Mouse (Mus musculus): ENCODE data around the gene Zdhhc18.
A peak's percentile ranks its signal among the peaks of the same experiment; 100 is the strongest.

The Zdhhc18 gene

DNA sequence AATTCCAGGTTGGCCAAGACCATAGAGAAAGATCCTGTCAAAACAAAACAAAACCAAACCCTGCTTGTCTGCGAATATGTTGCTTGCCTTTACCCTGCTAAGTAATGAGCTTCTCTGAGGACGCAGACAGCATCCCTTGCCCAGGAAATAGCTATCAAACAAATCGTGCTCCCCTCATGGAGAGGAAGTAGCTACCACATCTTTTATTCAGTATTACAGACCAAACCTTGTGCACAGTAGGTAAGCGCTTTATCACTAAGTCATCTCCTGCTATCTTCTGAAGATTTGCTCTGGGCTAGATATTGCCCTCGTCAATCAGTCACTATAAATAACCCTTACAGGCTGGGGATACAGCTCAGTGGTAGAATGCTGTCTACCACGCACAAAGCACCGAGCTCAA is 20.8 kb downstream of the Zdhhc18 start:
- DNase-seq = no peak

GRCm38 (mm10) chr4:133628517-133628916 is 21.4 kb downstream of the Zdhhc18 start:
- no peak for DNase-seq

DNA sequence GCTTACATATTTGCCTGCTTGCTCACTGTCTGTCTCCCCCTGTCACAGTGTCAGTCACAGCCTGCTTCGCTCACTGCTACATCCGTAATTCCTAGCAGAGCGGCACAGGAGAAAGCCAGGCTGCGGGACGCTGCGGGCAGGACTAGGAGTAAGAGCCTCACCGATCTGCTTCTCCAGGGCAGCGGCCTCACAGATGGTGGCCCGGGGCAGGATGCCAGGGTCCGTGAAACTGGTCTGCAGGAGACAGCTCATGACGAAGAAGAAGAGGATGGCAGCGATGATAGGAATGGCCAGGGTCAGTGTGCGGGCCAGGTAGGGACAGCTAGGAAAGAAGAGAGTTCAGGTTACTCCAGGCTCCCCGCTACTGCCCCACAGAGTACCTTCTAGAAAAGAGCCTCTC is 22.9 kb downstream of the Zdhhc18 start:
- no peak for DNase-seq

GRCm38 (mm10) chr4:133626621-133627020 is 23.3 kb downstream of the Zdhhc18 start:
- no peak for DNase-seq

- no peak for DNase-seq
Observed at GRCm38 (mm10) chr4:133626221-133626620, 23.7 kb downstream of the Zdhhc18 start.

GRCm38 (mm10) chr4:133625621-133626071 is 24.3 kb downstream of the Zdhhc18 start:
- DNase-seq = peak; percentile 39

DNA sequence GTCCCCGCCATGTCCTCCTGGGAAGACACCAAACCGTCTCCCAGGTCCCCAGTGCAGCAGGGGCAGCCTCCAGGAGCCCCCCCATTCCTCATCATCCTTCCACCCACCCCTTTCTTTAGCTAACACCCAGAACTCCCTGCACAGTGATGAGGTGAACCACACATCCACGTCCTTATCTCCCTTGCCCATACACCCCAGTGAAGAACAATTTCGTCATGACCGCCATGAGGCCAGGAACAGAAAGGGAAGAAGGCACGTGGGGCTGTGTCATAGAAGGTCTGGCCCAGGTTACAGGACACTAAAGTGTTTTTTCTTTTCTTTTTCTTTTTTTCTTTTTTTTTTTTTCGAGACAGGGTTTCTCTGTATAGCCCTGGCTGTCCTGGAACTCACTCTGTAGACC is 25.1 kb downstream of the Zdhhc18 start:
- peak; percentile 49 for DNase-seq

DNA sequence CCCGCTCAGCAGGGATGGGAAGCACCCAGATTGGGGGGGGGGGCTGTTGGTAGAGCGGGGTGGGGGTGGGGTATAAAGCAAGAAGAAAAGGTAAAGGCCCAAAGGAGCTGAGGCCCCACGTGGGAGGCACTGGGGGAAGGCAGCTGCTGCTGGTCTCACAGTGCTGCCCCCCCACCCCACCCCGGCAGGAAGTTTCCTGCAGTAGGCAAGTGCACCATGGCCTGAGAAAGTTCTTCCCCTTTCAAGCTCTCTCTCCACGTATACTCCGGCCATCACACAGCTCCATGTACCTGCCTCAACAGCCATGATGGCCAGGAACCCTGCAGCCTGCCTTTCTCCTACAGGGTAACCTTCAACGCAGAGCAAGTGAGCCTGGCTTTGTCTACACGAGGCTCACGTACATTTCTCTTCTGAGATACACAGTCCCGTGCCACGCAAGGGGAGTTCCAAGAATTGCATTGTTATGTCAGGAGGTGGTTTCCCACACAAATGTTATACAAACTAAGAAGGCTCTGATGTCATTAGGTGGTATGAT is 27.7 kb downstream of the Zdhhc18 start:
- no peak for DNase-seq

- DNase-seq = no peak
Observed at GRCm38 (mm10) chr4:133620668-133621067, 29.3 kb downstream of the Zdhhc18 start.

- DNase-seq = no peak
Observed at GRCm38 (mm10) chr4:133619473-133620136, 30.3 kb downstream of the Zdhhc18 start.

GRCm38 (mm10) chr4:133617936-133618335 is 32.0 kb downstream of the Zdhhc18 start:
- DNase-seq = no peak

DNA sequence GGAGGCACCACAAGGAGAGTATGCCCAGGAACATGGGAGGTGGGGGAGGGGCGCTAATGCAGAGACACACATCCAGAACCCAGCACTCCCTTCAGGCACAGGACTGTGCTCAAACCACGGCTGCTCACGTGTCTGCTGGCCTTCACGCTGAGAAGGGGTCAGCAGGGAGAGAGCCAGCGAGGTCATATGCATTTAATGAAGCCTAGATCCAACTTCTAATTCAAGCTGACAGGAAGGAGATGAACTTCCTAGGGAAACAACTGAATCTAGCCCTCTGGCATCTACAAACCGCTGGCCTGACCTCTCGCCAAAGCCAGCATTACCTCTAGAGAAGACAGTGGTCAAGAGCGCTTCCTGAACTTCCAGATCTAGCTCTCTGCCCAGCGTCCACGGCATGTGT is 34.5 kb downstream of the Zdhhc18 start:
- no peak for DNase-seq

DNA sequence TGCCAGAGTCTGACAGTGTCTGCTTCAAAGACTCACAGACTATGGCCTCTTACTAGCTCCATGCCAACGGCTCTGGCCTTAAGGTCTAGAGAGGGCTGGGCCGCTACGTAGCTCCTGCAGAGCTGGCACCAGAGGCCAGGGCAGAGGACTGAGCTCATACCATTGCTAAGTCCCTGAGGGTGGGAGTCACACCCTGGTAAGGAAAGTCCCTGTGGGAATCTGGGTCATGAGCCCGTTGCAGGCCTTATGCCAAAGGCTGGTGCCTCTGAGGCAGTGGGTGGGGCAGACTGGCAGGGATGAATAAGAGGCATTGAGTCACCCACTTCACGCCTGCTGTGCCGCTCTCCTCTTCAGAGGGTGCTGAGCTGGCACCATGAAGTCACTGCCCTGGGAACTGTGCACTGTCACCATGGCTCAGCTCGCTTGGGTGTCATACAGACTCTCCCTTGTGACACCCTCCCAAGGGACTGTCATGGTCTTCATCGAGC is 35.6 kb downstream of the Zdhhc18 start:
- no peak for DNase-seq

- DNase-seq = no peak
Observed at GRCm38 (mm10) chr4:133613867-133614266, 36.1 kb downstream of the Zdhhc18 start.

DNA sequence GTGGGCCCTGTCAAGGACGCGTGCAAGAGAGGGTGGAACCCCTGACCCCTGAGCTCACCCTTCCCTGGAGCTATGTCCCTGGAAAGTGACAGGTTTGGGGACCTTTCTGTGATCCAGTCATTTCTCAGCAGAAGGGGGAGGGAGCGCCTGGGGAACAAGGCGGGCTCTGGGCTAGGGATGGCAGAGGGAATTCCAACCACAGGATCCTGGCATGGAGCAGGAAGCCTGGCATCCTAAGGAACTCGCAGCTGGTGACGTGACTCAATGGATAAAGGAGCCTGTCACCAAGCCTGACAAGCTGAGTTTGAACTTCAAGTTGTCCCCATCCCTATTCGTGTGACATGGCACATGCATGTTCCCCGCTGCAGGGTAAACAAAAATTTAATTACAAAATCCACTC is 36.9 kb downstream of the Zdhhc18 start:
- no peak for DNase-seq

GRCm38 (mm10) chr4:133612416-133612815 is 37.5 kb downstream of the Zdhhc18 start:
- no peak for DNase-seq

GRCm38 (mm10) chr4:133611815-133612214 is 38.1 kb downstream of the Zdhhc18 start:
- DNase-seq = no peak

- DNase-seq = peak; percentile 88
Observed at GRCm38 (mm10) chr4:133609719-133610118, 40.2 kb downstream of the Zdhhc18 start.

DNA sequence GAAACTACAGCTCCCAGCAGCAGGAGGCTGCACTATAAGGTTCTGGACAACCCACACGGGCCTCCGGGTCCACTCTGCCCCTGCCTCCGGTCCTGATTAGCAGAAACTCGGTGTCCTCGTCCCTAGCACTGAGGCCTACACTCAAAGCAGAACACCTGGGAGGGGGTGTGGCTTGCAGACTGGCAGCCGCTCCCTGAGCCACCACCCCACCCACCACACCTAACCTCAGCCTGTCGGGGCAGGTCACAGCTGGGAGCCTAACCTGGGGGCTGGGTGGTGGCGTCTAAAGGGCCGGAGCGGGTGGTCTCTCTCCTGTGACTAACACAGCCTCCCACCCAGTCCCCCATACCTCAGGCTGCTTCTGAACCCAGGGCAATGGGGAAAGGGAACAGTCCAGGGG is 42.7 kb downstream of the Zdhhc18 start:
- no peak for DNase-seq

GRCm38 (mm10) chr4:133605330-133605729 is 44.6 kb downstream of the Zdhhc18 start:
- no peak for DNase-seq

GRCm38 (mm10) chr4:133604856-133605255 is 45.1 kb downstream of the Zdhhc18 start:
- DNase-seq = no peak

DNA sequence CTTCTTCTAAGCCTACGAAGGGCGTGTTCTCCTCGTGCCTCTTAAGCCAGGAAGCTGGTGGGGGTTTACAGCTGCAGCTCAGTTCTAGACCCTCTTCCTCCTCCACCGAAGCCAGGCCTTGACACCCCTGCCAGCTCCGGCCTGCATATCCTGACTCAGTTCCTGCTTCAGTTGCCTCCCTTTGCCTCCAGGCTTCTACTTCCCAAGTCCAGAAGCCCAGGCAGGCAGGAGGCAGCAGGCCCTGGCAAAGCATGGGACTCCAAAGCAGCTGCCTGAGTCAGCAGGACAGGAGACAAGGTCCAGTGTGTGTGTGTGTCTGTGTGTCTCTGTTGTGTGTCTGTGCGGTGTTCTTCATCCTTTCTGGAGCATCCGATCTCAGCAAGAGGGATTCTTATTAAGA is 45.8 kb downstream of the Zdhhc18 start:
- DNase-seq = no peak

DNA sequence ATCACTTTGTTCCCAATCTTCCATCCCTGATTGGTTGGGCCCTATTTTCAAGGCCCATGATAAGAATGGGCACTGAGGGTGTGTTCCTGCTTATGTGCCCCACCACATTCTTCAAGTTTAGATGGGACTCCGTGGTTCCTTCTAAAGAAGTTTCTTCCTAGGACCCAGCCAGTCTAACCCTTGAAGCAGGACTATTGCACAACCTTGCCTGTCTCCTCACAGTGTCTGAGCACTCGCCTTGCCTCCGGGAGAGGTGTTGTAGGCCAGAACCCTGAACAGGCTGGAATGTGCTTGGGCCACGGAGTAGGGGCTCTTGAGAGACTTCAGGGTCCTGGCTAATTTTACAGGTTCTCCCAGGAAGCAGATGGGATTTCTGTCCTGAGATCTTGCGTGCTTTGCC is 46.9 kb downstream of the Zdhhc18 start:
- DNase-seq = no peak

DNA sequence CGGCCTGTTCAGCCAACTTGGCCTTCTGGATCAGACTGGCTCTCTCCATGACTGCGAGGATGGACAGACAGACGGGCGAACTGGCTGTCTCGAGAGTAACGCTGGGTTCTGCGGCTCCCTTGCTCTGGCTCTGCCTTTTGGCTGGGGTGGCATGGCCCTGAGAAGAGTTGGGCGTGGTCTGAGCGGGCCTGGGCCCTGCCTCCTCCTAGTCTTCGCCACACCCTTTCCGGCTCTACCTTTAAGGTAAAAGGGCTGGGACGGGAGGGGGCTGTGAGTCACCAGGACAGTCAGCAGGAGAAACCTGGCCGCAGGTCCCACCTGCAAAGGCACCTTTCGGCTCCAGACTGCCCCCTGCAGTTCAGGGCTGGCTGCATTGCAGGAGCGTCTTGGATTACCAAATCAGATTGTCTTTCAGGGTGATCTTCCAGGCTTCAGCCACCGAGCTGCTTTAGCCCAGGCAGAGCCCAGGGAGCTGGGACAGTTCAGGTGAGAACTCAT is 48.2 kb downstream of the Zdhhc18 start, which contains the start of gene Sfn:
Gene Sfn (minus strand): TSS at position 448 of the 498 bp plus-strand sequence.
- DNase-seq = peak; percentile 65
